22 mouse cellular contexts compared by ENCODE assay signal in the genomic region with DNA sequence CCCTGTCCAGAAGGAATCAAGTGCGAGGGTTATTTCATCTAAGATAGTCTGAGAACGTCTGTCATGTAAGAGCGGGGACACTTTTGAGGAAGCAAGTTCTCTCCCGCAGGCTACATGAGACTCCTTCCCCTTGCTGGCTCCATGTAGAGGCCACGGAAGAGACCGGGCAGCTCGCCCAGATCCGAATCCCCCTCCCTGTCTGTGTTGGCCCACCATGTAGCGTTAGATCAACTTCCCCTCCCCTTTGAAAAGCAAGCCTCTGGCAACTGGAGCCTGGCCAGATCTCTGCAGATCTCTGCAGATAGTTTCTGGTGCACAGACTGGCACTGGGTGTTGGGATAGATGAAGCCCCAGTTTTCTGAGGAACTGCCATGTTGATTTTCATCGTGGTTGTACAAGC. TPM values are rescaled to one million over a fixed set of nuclear protein-coding genes. Genes with fewer than 3 reads are reported as not detected.
DNase-seq lines count a peak whose midpoint lies in the region; ATAC-seq and TF ChIP-seq lines count a peak whose summit lies in the region.
"Had no signal": no experiment of that assay in that cellular context is flagged by ENCODE, and none has a peak within 500 bp of the region (broad histone marks: within the 10 kb centered on the region; RNA-seq: fewer than 3 reads in every experiment).

No protein-coding gene starts in this region.

- H3K9me3 ChIP-seq in forebrain, embryonic 14.5 days (replicated peaks; ENCODE audit: control insufficient read depth, low read length), result no peaks in the 10 kb centered on the region
- no peaks in the 10 kb centered on the region for H3K9me3 ChIP-seq in forebrain, embryonic 11.5 days (ENCODE audit: control insufficient read depth, low read length)
- H3K9me3 ChIP-seq in midbrain, postnatal 0 days (ENCODE audit: low read length), result no peaks in the 10 kb centered on the region
- H3K9me3 ChIP-seq in midbrain, embryonic 10.5 days (replicated peaks), result no peaks in the 10 kb centered on the region
- H3K9me3 ChIP-seq: embryonic facial prominence, embryonic 15.5 days; kidney, embryonic 15.5 days; limb, embryonic 10.5 days; megakaryocyte, embryonic 14.5 days had no signal

- H3K4me1 ChIP-seq in forebrain, embryonic 14.5 days (ENCODE audit: control insufficient read depth, insufficient read depth, low read length), result no peaks in the 10 kb centered on the region
- H3K4me1 ChIP-seq in forebrain, embryonic 11.5 days (replicated peaks; ENCODE audit: control insufficient read depth, insufficient read depth, low read length), result no peaks in the 10 kb centered on the region
- no peaks in the 10 kb centered on the region for H3K4me1 ChIP-seq in midbrain, postnatal 0 days (ENCODE audit: insufficient read depth, low read length)
- H3K4me1 ChIP-seq in midbrain, embryonic 10.5 days, result no peaks in the 10 kb centered on the region
- H3K4me1 ChIP-seq: embryonic facial prominence, embryonic 15.5 days; kidney, embryonic 15.5 days; limb, embryonic 10.5 days; megakaryocyte, embryonic 14.5 days had no signal

- ATAC-seq in forebrain, embryonic 14.5 days, result peak; percentile 69; the same call in 1 of the 2 replicates
- no peak for ATAC-seq in forebrain, embryonic 11.5 days (replicated peaks; ENCODE audit: low FRiP score)
- ATAC-seq in midbrain, postnatal 0 days (ENCODE audit: low FRiP score), result no peak
- ATAC-seq: intestine, postnatal 0 days had no signal

- no peak overlapping the region for H3K27ac ChIP-seq in forebrain, embryonic 14.5 days (ENCODE audit: low read depth, low read length)
- no peak overlapping the region for H3K27ac ChIP-seq in forebrain, embryonic 11.5 days (ENCODE audit: low read depth, low read length)
- no peak overlapping the region for H3K27ac ChIP-seq in midbrain, postnatal 0 days (ENCODE audit: low read depth, low read length)
- no peak overlapping the region for H3K27ac ChIP-seq in midbrain, embryonic 10.5 days (replicated peaks)
- H3K27ac ChIP-seq: embryonic facial prominence, embryonic 15.5 days; kidney, embryonic 15.5 days; limb, embryonic 10.5 days had no signal

- H3K9ac ChIP-seq in forebrain, embryonic 14.5 days (ENCODE audit: low read length), result no peak overlapping the region
- no peak overlapping the region for H3K9ac ChIP-seq in forebrain, embryonic 11.5 days (ENCODE audit: low read length)
- H3K9ac ChIP-seq in midbrain, postnatal 0 days (replicated peaks; ENCODE audit: low read length, poor library complexity, severe bottlenecking), result no peak overlapping the region
- H3K9ac ChIP-seq: embryonic facial prominence, embryonic 15.5 days; kidney, embryonic 15.5 days had no signal

- WGBS in forebrain, embryonic 14.5 days, result 61% methylated on average over 10 of the region's 10 CpGs
- 88% methylated on average over 10 of the region's 10 CpGs for WGBS in forebrain, embryonic 11.5 days
- WGBS in midbrain, postnatal 0 days, result 75% methylated on average over 10 of the region's 10 CpGs
- WGBS in midbrain, embryonic 10.5 days, result 89% methylated on average over 10 of the region's 10 CpGs

- TF ChIP-seq CTCF in midbrain, postnatal 0 days (IDR thresholded peaks at IDR 0.05), result no peak

- peak; percentile 85 for DNase-seq in forebrain, embryonic 14.5 days (ENCODE audit: low spot score)
- no peak for DNase-seq in forebrain, embryonic 11.5 days (ENCODE audit: low spot score)
- peak; percentile 25 to 55 for DNase-seq in left cerebral cortex, postnatal 10 days (ENCODE audit: extremely low spot score in 1 of 2, low spot score in 2 of 2)
- DNase-seq in left cerebral cortex, postnatal 14 days (ENCODE audit: low spot score in 2 of 2), result no peak
- DNase-seq in midbrain, postnatal 0 days (ENCODE audit: low spot score), result peak; percentile 85
- DNase-seq in midbrain, embryonic 10.5 days (ENCODE audit: low spot score), result no peak
- peak; percentile 47 for DNase-seq in brain, embryonic 18.5 days (ENCODE audit: low read depth, low spot score)
- DNase-seq in kidney, postnatal 25 days, result no peak
- DNase-seq: adrenal gland, postnatal 36 days; B cell, adult 2 months; cerebellum, adult 9-10 months; gastrocnemius, postnatal 36 days; layer of hippocampus, postnatal 36 days; lung, postnatal 14 days; thymus, postnatal 36 days had no signal

- no peak overlapping the region for H3K4me2 ChIP-seq in forebrain, embryonic 14.5 days (ENCODE audit: low read length)
- H3K4me2 ChIP-seq in forebrain, embryonic 11.5 days (ENCODE audit: low read depth, low read length, severe bottlenecking), result no peak overlapping the region
- no peak overlapping the region for H3K4me2 ChIP-seq in midbrain, postnatal 0 days (ENCODE audit: low read depth, low read length, poor library complexity, severe bottlenecking)
- H3K4me2 ChIP-seq: embryonic facial prominence, embryonic 15.5 days; kidney, embryonic 15.5 days had no signal

- H3K36me3 ChIP-seq in forebrain, embryonic 14.5 days (ENCODE audit: control insufficient read depth, insufficient read depth, low read length), result peaks cover 15% of the 10 kb centered on the region
- no peaks in the 10 kb centered on the region for H3K36me3 ChIP-seq in forebrain, embryonic 11.5 days (ENCODE audit: control insufficient read depth, insufficient read depth, low read length)
- H3K36me3 ChIP-seq in midbrain, postnatal 0 days (ENCODE audit: insufficient read depth, low read length), result peaks cover 2% of the 10 kb centered on the region
- H3K36me3 ChIP-seq in midbrain, embryonic 10.5 days, result peaks cover 33% of the 10 kb centered on the region

- intact Hi-C loops in left cerebral cortex, postnatal 10 days (cut with DNase I), result loop anchor here (5.0 to 10.0 kb wide), 2 partner anchors 796 to 898 kb away; no protein-coding TSS in a partner anchor
- intact Hi-C loops in left cerebral cortex, postnatal 14 days (cut with DNase I), result loop anchor here (5.0 kb wide), 1 partner anchor 796 kb away; no protein-coding TSS in a partner anchor

- H3K4me3 ChIP-seq in forebrain, embryonic 14.5 days (ENCODE audit: low read depth, low read length), result no peak overlapping the region
- H3K4me3 ChIP-seq in forebrain, embryonic 11.5 days (ENCODE audit: low read depth, low read length), result no peak overlapping the region
- no peak overlapping the region for H3K4me3 ChIP-seq in midbrain, postnatal 0 days (ENCODE audit: low read depth, low read length)
- H3K4me3 ChIP-seq in midbrain, embryonic 10.5 days, result no peak overlapping the region
- H3K4me3 ChIP-seq: embryonic facial prominence, embryonic 15.5 days; kidney, embryonic 15.5 days; limb, embryonic 10.5 days; megakaryocyte, embryonic 14.5 days had no signal

- H3K27me3 ChIP-seq in forebrain, embryonic 14.5 days (replicated peaks; ENCODE audit: control insufficient read depth, insufficient read depth, low read length), result no peaks in the 10 kb centered on the region
- no peaks in the 10 kb centered on the region for H3K27me3 ChIP-seq in forebrain, embryonic 11.5 days (ENCODE audit: control insufficient read depth, insufficient read depth, low read length)
- H3K27me3 ChIP-seq in midbrain, postnatal 0 days (ENCODE audit: insufficient read depth, low read length), result no peaks in the 10 kb centered on the region
- H3K27me3 ChIP-seq in midbrain, embryonic 10.5 days (ENCODE audit: low read depth, poor library complexity, severe bottlenecking), result no peaks in the 10 kb centered on the region
- H3K27me3 ChIP-seq: embryonic facial prominence, embryonic 15.5 days; kidney, embryonic 15.5 days; megakaryocyte, embryonic 14.5 days had no signal

RNA-seq across cellular contexts. Expression of gene Evc, which starts 40.0 kb away (rescaled TPM):
- 4.3 and 5.1 TPM in 2 replicates for polyA plus RNA-seq in forebrain, embryonic 14.5 days (2014; fragmentation: Nextera tagmentation; extraction: Ambion mirVana)
- polyA plus RNA-seq in forebrain, embryonic 11.5 days (2014; fragmentation: Nextera tagmentation; extraction: Ambion mirVana), result 24.2 and 26.7 TPM in 2 replicates
- 1 to 10 TPM; 4.6 to 4.9 TPM for total RNA-seq in left cerebral cortex, postnatal 10 days (2021)
- total RNA-seq in left cerebral cortex, postnatal 14 days (2021), result 1 to 10 TPM; 3.7 to 6.1 TPM
- 8.2 and 8.3 TPM in 2 replicates for total RNA-seq in midbrain, postnatal 0 days (2014; rRNA removed)
- polyA plus RNA-seq in midbrain, postnatal 0 days (2015; fragmentation: Nextera tagmentation; extraction: Ambion mirVana), result 2.7 and 2.8 TPM in 2 replicates
- 23.3 and 25.2 TPM in 2 replicates for polyA plus RNA-seq in midbrain, embryonic 10.5 days (2016; fragmentation: Nextera tagmentation; extraction: Ambion mirVana)

RNA-seq across cellular contexts. Expression of gene Evc2, which starts 41.6 kb away (rescaled TPM):
- polyA plus RNA-seq in forebrain, embryonic 14.5 days (2014; fragmentation: Nextera tagmentation; extraction: Ambion mirVana), result 4.0 and 4.5 TPM in 2 replicates
- polyA plus RNA-seq in forebrain, embryonic 11.5 days (2014; fragmentation: Nextera tagmentation; extraction: Ambion mirVana), result 16.8 and 19.1 TPM in 2 replicates
- 1 to 10 TPM; 3.2 to 3.4 TPM for total RNA-seq in left cerebral cortex, postnatal 10 days (2021)
- 1 to 10 TPM; 5.5 to 6.0 TPM for total RNA-seq in left cerebral cortex, postnatal 14 days (2021)
- total RNA-seq in midbrain, postnatal 0 days (2014; rRNA removed), result 3.6 and 6.7 TPM in 2 replicates
- polyA plus RNA-seq in midbrain, postnatal 0 days (2015; fragmentation: Nextera tagmentation; extraction: Ambion mirVana), result 4.2 and 5.5 TPM in 2 replicates
- 16.0 and 19.0 TPM in 2 replicates for polyA plus RNA-seq in midbrain, embryonic 10.5 days (2016; fragmentation: Nextera tagmentation; extraction: Ambion mirVana)

RNA-seq across cellular contexts. Expression of gene Crmp1, which starts 55.0 kb away (rescaled TPM):
- polyA plus RNA-seq in forebrain, embryonic 14.5 days (2014; fragmentation: Nextera tagmentation; extraction: Ambion mirVana), result 654 and 880 TPM in 2 replicates
- polyA plus RNA-seq in forebrain, embryonic 11.5 days (2014; fragmentation: Nextera tagmentation; extraction: Ambion mirVana), result 241 and 272 TPM in 2 replicates
- 100 to 1,000 TPM; 780 to 841 TPM for total RNA-seq in left cerebral cortex, postnatal 10 days (2021)
- 100 to 1,000 TPM; 376 to 387 TPM for total RNA-seq in left cerebral cortex, postnatal 14 days (2021)
- 954 and 1,050 TPM in 2 replicates for total RNA-seq in midbrain, postnatal 0 days (2014; rRNA removed)
- polyA plus RNA-seq in midbrain, postnatal 0 days (2015; fragmentation: Nextera tagmentation; extraction: Ambion mirVana), result 851 and 872 TPM in 2 replicates
- polyA plus RNA-seq in midbrain, embryonic 10.5 days (2016; fragmentation: Nextera tagmentation; extraction: Ambion mirVana), result 142 and 235 TPM in 2 replicates
- total RNA-seq: hematopoietic stem cell, adult 5-6 weeks; liver, adult 2 months had no signal
- polyA plus RNA-seq: liver, adult 2 months had no signal

Comparison
In these comparisons a context has a peak if more than half of its experiments do, and no peak if none do; other contexts are left out.
1. DNase-seq: peak in forebrain, embryonic 14.5 days (single experiment), left cerebral cortex, postnatal 10 days (2 of 2), midbrain, postnatal 0 days (single experiment) and brain, embryonic 18.5 days (single experiment); none in forebrain, embryonic 11.5 days (single experiment), left cerebral cortex, postnatal 14 days (0 of 2), midbrain, embryonic 10.5 days (single experiment) and kidney, postnatal 25 days (0 of 2).